Mouse (Mus musculus) T-helper 1 cell (primary cell): ENCODE data around the gene Nubp1.

ENCODE experiments used
- in situ Hi-C: fragments of 300-600 bp; cut with MboI, MseI; formaldehyde crosslinking; loops from one replicate; pipeline ENCODE4 v1.15.1; 2025; ENCODE audit warnings: high pct_unique_total_duplicates

Gene Nubp1

DNA sequence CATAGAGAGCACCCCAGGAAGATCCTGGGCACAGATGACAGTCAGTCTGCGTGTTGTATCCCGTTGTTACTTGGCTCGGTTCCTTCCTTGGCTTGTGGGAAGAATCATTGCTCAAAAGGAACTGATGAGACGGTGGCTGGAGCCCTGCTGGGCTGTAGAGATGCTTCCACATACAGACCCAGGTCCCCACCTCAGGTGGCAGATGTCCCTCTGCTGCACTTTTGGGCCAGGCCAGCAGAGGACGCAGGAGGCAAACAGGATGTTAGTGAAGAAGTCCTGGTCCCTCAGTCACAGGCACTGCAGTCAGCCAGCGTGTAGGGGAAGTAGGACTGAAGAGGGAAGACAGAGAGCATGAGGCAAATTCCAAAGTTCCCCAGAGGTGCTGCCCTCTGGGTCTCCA lies 4.2 kb downstream of the Nubp1 start:
- in situ Hi-C loops: loop anchor here (10.0 kb wide), 3 partner anchors 359 to 839 kb away; partner anchors contain the start of genes Gspt1 and Rmi2

DNA sequence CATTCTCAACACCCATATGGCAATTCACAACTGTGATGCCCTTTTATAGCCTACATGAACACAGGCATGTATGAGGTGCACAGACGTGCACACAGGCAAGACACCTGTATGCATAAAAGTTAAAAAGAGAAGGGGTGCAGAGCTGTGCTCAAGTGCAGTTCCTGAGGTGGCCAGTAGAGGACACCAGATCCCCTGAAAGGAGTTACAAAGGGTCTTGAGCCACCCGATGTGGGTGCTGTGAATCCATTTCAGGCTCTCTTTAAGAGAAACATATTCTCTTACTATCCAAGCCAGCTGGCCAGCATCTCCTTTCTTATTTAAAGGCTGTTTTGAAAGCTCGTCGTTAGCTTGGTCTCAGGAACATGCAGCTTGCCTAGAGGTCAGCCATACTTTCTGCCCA lies 5.1 kb downstream of the Nubp1 start:
- in situ Hi-C loops: loop anchor here (10.0 kb wide), 3 partner anchors 358 to 838 kb away; partner anchors contain the start of genes Gspt1 and Rmi2

DNA sequence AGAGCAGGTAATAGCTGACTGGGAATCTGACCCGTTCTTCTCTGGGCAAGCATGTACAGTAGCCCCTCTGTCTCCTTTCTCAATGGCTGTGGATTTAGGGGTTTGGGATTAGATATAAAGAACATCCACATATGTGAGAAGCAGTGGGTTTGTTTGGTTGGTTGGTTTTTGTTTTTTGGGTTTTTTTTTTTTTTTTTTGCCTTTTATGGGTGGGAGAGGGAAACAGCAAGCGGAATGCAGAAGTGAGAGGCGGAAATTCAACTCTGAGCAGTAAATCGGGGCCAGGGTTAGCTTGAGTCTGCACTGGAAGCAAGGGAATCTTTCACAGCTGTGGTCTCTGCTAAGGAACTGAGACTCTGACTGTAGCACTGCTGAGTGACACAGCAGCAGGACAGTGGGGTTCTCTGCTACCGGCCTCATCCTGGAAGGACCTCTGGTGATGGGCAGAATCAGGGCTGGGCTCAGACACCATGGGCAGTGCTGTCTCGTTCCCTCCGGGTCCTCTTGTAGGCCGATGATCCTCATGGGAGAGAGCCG lies 6.0 kb downstream of the Nubp1 start:
- in situ Hi-C loops: loop anchor here (10.0 kb wide), 3 partner anchors 357 to 837 kb away; partner anchors contain the start of genes Gspt1 and Rmi2

- in situ Hi-C loops: loop anchor here (5.0 kb wide), 1 partner anchor 97 kb away; no protein-coding TSS in a partner anchor
Measured at GRCm38 (mm10) chr16:10420447-10421054, 8.8 kb downstream of the Nubp1 start.

DNA sequence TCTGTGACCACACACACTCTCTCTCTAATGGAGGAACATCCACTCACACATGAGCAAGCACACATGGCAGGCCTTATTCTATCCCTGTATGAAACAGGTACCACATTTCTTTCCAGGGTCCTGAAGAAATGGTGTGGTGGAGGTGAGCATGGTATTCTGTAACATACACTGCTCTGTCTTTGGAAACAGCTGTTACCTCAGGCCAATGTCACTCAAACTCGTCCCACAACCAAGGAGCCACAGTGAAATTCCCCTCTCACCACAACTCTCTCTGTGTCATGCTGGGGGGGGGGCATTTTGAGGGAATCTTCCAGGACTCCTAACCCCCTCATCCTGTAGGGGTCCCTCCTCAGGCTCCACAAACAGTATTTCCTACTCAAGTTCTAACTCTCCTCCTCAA lies 20.2 kb downstream of the Nubp1 start:
- in situ Hi-C loops: no loop called here

GRCm38 (mm10) chr16:10432387-10432786 lies 20.6 kb downstream of the Nubp1 start:
- in situ Hi-C loops: no loop called here

DNA sequence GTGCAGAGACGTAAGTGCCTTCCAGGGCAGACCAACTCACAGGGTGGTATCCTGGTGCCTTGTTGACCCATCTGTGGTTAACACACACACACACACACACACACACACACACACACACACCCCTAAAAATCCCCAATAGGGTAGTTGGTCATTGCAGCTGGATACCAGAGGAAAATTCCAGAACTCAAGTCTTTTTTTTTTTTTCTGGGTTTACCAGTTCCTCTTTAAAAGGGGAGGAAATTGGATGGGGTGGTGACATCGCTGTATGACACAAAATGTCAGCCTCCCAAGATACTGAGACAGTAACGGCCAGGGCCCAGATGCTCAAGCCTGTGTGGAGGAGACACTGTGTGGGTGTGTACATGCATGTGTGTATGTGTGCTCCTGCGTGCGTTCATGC lies 21.6 kb downstream of the Nubp1 start:
- in situ Hi-C loops: no loop called here

DNA sequence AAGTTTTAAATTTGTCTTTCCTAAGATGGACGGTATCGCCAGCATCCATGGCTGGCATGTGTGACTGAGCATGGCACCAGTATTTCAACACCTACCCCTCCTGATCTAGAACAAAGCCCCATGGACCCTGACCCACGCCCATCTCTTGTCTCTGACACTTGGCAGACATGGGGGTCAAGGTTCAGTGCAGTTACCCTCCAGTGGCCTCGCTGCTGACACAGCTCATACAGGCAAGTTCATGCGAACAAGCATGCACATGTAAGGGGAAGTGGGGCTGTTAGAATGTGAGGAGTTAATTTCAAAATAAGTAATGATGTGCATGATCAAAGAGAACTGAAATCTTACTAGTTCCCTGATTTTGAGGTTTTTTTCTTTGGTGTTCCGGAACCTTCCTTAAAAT lies 24.4 kb downstream of the Nubp1 start:
- in situ Hi-C loops: no loop called here

DNA sequence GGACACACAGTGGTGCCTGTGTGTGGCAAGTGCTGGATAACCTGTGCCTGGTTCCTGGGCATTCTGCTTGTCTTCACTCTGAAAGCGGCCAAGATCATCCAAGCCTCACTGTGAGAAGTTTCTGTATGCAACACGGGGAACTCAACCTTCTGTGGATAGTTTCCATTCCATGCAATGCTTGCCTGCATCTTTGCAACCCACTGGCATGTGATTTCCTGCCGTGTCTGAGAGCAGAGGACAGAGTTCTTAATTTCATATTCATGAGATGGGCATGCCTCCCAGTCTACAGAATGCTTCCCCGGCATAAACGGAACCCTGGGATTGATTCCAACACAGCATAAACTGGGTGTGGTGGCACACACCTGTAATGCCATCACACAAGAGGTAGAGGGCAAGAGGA lies 26.3 kb downstream of the Nubp1 start:
- in situ Hi-C loops: no loop called here

DNA sequence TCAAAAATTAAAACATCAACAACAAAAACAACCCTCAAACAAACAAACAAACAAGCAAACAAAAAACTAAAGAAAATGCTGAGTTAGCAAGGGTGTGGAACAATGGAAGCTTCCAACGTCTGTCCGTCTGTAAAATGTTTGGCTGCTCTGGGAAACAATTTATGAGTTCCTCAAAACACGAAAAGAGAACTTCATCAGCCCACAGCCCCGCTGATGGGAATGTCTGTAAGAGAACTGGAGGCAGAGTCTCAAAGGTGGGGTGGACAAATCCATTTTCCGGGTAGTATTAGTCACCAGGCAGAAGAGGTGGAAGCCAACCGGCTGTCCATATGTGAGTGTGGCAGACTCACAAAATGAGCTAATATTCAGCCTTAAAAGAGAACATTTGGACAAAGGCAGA lies 29.6 kb downstream of the Nubp1 start:
- in situ Hi-C loops: no loop called here

- in situ Hi-C loops: no loop called here
Measured at GRCm38 (mm10) chr16:10441761-10442160, 30.0 kb downstream of the Nubp1 start.

DNA sequence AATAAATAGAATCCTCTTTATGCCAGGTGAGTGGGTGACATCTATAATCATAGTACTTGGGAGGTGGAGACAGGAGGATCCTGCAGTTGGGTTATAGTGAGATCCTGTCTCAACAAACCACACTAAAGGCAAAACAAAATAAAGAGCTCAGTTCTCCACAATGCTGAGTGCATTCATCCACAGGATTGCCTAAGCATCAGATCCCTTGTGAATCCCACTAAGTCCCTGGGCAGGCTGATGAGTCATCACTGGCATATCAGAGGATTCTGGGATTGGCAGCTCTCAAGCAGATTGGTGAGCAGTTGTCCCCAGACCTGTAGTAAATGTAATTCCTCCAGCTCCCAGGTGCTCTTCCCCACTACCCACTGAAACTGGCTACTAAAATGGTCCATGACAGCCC lies 32.0 kb downstream of the Nubp1 start:
- in situ Hi-C loops: no loop called here

DNA sequence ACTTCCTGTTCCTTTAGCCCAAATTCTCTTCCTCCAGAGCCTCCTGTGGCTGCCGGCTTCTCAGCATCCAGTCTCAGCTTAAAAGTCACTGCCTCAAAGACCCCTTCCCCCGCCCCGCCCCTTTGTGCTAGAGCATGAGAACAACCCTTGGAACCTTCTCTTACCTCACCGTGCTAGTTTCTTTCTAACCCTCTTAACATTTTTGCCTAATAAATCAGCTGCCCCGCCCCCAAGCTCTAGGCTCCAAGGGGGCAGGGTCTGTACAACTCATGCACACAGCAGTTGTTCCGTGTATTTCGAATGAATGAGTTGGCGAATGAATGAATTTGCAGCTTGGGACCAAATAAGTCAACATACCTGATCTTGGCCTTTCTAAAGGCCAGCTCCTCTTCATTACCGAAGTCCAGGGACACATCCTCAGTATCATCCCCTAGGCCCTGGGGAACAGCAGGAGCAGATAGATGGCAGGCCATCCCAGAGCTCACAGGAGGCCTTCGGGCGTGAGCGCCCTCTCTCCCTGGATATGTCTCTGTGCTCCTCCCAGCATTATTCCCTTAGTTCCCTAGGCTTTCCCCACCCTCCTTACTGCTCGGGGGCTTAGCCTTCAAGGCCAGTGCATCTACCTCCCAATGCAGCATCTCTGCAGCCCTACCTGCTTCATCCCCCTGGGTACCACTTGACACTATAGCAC lies 35.0 kb downstream of the Nubp1 start:
- in situ Hi-C loops: no loop called here

GRCm38 (mm10) chr16:10447264-10447594 lies 35.5 kb downstream of the Nubp1 start, which contains the start of gene Tvp23a:
Tvp23a (minus strand) TSS chr16:10447362.
- in situ Hi-C loops: no loop called here

DNA sequence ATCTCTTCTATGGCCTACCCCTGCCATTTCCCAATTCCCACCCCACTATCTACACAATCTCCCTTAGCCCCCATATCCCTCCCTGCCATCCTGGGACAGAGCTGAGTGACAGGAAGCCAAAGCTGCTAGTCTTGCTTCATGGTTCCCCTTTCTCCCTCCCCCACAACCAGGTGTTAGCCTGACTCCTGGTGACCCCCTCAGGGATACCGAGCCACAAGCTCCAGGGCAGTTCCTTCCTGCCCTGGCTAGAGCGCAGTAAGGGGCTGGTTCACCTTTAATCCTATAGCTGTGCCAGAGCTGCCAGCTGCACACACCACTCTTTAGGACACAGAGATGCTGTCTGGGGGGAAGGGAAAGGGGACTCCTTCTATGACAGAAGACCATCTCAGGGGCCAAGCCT lies 36.0 kb downstream of the Nubp1 start:
- in situ Hi-C loops: no loop called here

- in situ Hi-C loops: no loop called here
Measured at GRCm38 (mm10) chr16:10448931-10449330, 37.2 kb downstream of the Nubp1 start.

DNA sequence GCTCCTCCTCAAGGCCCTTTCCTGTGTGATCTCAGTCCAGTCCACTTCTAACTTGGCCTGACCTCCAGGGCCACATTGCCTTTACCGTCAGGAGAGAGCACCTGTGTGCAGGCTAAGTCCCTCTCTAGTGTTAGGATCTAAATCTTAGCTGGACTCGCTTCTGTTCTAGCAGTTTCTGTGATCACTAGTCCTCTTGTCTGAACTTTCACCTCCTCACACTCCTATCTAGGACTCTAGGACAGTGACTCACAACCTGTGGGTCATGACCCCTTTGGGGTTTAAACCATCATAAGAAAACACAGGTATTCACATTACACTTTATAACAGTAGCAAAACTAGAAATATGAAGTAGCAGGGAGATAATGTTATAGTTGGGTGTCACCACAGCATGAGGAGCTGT lies 40.2 kb downstream of the Nubp1 start:
- in situ Hi-C loops: no loop called here

DNA sequence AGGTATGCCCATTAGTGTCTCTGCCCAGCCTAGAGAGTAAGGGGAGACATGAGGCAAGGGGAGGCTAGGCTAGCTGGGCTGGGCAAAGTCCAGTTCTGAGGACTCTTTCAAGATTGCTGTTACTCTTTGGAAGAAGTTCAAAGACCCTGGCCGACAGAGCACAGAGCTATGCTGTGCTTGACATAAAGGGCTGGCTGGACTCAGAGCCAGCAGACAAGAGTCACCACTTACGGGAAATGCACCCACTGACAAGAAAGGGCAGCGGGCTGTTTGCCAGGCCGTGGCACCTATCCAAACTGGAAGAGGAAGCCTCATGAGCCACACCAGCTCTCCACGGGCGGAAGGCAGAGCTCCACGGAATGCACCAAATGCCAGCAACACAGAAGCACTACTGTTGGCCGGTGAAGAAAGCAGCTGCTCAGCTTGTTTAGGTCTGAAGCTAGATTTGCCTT lies 40.7 kb downstream of the Nubp1 start:
- in situ Hi-C loops: no loop called here

- in situ Hi-C loops: no loop called here
Measured at GRCm38 (mm10) chr16:10453872-10454582, 42.3 kb downstream of the Nubp1 start.

- in situ Hi-C loops: no loop called here
Measured at GRCm38 (mm10) chr16:10454583-10454974, 42.8 kb downstream of the Nubp1 start.

DNA sequence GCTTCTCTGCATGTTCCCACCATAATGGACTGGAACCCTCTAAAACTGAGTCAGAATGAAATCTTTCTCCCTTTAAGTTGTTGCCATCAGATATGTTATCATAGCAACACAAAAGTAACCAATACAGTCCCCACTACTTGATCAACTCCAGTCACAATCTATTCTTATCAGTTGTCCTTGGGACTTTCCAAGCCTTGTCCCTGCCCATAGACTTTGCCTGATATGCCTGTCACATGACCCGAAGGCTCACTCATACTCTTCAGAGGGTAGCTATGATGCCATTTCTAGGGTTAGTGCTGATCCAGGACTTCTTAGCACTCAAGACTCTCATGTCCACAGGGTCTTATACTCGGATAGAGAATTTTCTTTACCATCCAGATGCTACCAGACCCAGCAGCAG lies 48.4 kb downstream of the Nubp1 start:
- in situ Hi-C loops: no loop called here

GRCm38 (mm10) chr16:10461178-10461577 lies 49.4 kb downstream of the Nubp1 start:
- in situ Hi-C loops: no loop called here
